Mouse (Mus musculus): Measurements from ENCODE around the gene Tssc4.

DNA sequence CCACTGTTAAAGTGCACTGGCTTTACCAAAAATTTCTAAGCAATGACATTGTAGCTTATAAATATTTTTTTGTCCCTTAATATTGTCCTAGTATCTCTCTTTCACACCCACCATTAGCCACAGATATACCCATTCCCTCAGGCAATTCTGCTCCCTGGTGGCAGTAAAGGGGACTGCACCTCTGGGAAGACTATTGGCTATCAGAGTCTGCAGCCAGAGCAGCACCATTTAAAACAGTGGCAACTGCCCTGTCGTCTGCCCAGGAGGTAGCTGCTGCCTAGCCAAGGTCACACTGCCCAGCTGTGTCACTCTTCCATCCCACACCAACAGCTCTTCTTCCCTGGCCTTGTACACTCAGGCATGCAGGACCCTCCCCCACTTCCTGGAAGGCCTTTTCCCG lies 17.3 kb downstream of the Tssc4 start:
- TF ChIP-seq CTCF (IDR thresholded peaks at IDR 0.05): peak; percentile 98; the same call in 1 of the 2 replicates
- TF ChIP-seq EP300 (IDR thresholded peaks at IDR 0.05; ENCODE audit: insufficient read depth, low read depth, low read length): peak; percentile 84

All from heart, adult 2 months (tissue).